Mouse (Mus musculus) c-Kit-positive CD71-positive TER-119-negative erythroid progenitor cells, embryonic 14.5 days (primary cell): Measurements from ENCODE around the gene P4ha2.
A peak's percentile ranks its signal among the peaks of the same experiment; 100 is the strongest.

Source experiments
- DNase-seq: peaks from one replicate; pipeline ENCODE4 v3.0.0-alpha.2; 2013; ENCODE audit warnings: low read depth

The P4ha2 gene

GRCm38 (mm10) chr11:54140159-54140558 lies 40.3 kb downstream of the P4ha2 start:
- DNase-seq = peak; percentile 24

- no peak for DNase-seq
Measured at GRCm38 (mm10) chr11:54141200-54141971, 41.5 kb downstream of the P4ha2 start.

- no peak for DNase-seq
Measured at GRCm38 (mm10) chr11:54144886-54145285, 45.0 kb downstream of the P4ha2 start.

GRCm38 (mm10) chr11:54145990-54146389 lies 46.1 kb downstream of the P4ha2 start:
- DNase-seq = no peak

GRCm38 (mm10) chr11:54149791-54150465 lies 50.0 kb downstream of the P4ha2 start:
- no peak for DNase-seq

- DNase-seq = no peak
Measured at GRCm38 (mm10) chr11:54151141-54151540, 51.2 kb downstream of the P4ha2 start.

- DNase-seq = no peak
Measured at GRCm38 (mm10) chr11:54152957-54153356, 53.1 kb downstream of the P4ha2 start.

GRCm38 (mm10) chr11:54155864-54156263 lies 56.0 kb downstream of the P4ha2 start:
- no peak for DNase-seq

GRCm38 (mm10) chr11:54156504-54156903 lies 56.6 kb downstream of the P4ha2 start:
- no peak for DNase-seq

GRCm38 (mm10) chr11:54157586-54157985 lies 57.7 kb downstream of the P4ha2 start:
- no peak for DNase-seq

GRCm38 (mm10) chr11:54160435-54160834 lies 60.5 kb downstream of the P4ha2 start:
- DNase-seq = no peak

- DNase-seq = no peak
Measured at GRCm38 (mm10) chr11:54160920-54161319, 61.0 kb downstream of the P4ha2 start.

GRCm38 (mm10) chr11:54161514-54161913 lies 61.6 kb downstream of the P4ha2 start:
- no peak for DNase-seq

- no peak for DNase-seq
Measured at GRCm38 (mm10) chr11:54162968-54163367, 63.1 kb downstream of the P4ha2 start.

- DNase-seq = no peak
Measured at GRCm38 (mm10) chr11:54169432-54170295, 69.8 kb downstream of the P4ha2 start.

- DNase-seq = no peak
Measured at GRCm38 (mm10) chr11:54171175-54171574, 71.3 kb downstream of the P4ha2 start.

- no peak for DNase-seq
Measured at GRCm38 (mm10) chr11:54174226-54174625, 74.3 kb downstream of the P4ha2 start.

GRCm38 (mm10) chr11:54174877-54175276 lies 75.0 kb downstream of the P4ha2 start:
- DNase-seq = no peak
